Mouse (Mus musculus) MEL (cell line): Measurements from ENCODE around the gene Sox15. TPM values are rescaled to one million over a fixed set of nuclear protein-coding genes. Genes with fewer than 3 reads are reported as not detected.

Experiments used
- DNase-seq: peaks from one replicate; pipeline ENCODE4 v3.0.0; 2011; ENCODE audit warnings: low read depth, low spot score
- H3K27ac ChIP-seq: 2 replicates; pipeline ENCODE4 v1.5.1; 2012; ENCODE audit warnings: low read depth, mild to moderate bottlenecking, control low read depth, low read length, moderate library complexity; ENCODE audit not compliant: control insufficient read depth
- H3K27me3 ChIP-seq, 2 experiments: fragments of 150-350 bp in 1 of 2; sonication (generic) in 1 of 2; 2 replicates each; pipeline ENCODE4 v1.6.1; 2012; ENCODE audit warnings: low read length in 2 of 2, mild to moderate bottlenecking in 2 of 2, improper control_type of control experiment in 1 of 2, moderate library complexity in 1 of 2; ENCODE audit not compliant: insufficient read depth in 2 of 2, control insufficient read depth in 1 of 2
- H3K36me3 ChIP-seq, 2 experiments: 2 replicates each; pipeline ENCODE4 v1.6.1; 2012 to 2014; ENCODE audit warnings: low read length in 2 of 2, improper control_type of control experiment in 1 of 2, inconsistent platforms in 1 of 2, mild to moderate bottlenecking in 1 of 2; ENCODE audit not compliant: insufficient read depth in 2 of 2, control insufficient read depth in 1 of 2
- H3K4me1 ChIP-seq, 2 experiments: fragments of 150-350 bp in 1 of 2; sonication (generic) in 1 of 2; 2 replicates each; pipeline ENCODE4 v1.6.1; 2012; ENCODE audit warnings: low read length in 2 of 2, improper control_type of control experiment in 1 of 2, mild to moderate bottlenecking in 1 of 2; ENCODE audit not compliant: insufficient read depth in 2 of 2, control insufficient read depth in 1 of 2
- H3K4me3 ChIP-seq, 2 experiments: fragments of 150-350 bp in 1 of 2; sonication (generic) in 1 of 2; 2 replicates each; pipeline ENCODE4 v1.5.1; 2012; ENCODE audit warnings: low read depth in 2 of 2, low read length in 2 of 2, mild to moderate bottlenecking in 2 of 2, moderate library complexity in 2 of 2, control low read depth in 1 of 2, improper control_type of control experiment in 1 of 2; ENCODE audit not compliant: control insufficient read depth in 1 of 2, insufficient read depth in 1 of 2
- H3K79me2 ChIP-seq: 2 replicates; pipeline ENCODE4 v1.6.1; 2012; ENCODE audit warnings: mild to moderate bottlenecking, low read length, moderate library complexity; ENCODE audit not compliant: control insufficient read depth, poor library complexity, insufficient read depth
- H3K9ac ChIP-seq: 2 replicates; pipeline ENCODE4 v1.6.1; 2012; ENCODE audit warnings: low read depth, mild to moderate bottlenecking, control low read depth, low read length, moderate library complexity; ENCODE audit not compliant: control insufficient read depth, poor library complexity, severe bottlenecking
- H3K9me3 ChIP-seq: fragments of 150-350 bp; sonication (generic); replicated peaks from 2 replicates; pipeline ENCODE4 v1.6.1; 2012; ENCODE audit warnings: mild to moderate bottlenecking, low read length, improper control_type of control experiment, moderate library complexity; ENCODE audit not compliant: insufficient read depth
- BHLHE40 ChIP-seq: IDR thresholded peaks from 2 replicates; pipeline ENCODE4 v1.6.1; 2012; ENCODE audit warnings: low read depth, mild to moderate bottlenecking, inconsistent platforms, low read length, improper control_type of control experiment, borderline replicate concordance
- CHD2 ChIP-seq: IDR thresholded peaks from 2 replicates; pipeline ENCODE4 v1.6.1; 2011; ENCODE audit warnings: low read length, improper control_type of control experiment
- E2F4 ChIP-seq: IDR thresholded peaks from 2 replicates; pipeline ENCODE4 v1.6.1; 2011; ENCODE audit warnings: low read depth, low read length, improper control_type of control experiment, borderline replicate concordance
- ELF1 ChIP-seq: IDR thresholded peaks from 2 replicates; pipeline ENCODE4 v1.6.1; 2014; ENCODE audit warnings: low read depth, mild to moderate bottlenecking, inconsistent platforms, low read length, improper control_type of control experiment, moderate library complexity
- EP300 ChIP-seq, 2 experiments: IDR thresholded peaks; 2 replicates each; pipeline ENCODE4 v1.6.1; 2011; ENCODE audit warnings: improper control_type of control experiment in 2 of 2, low read length in 2 of 2, low read depth in 1 of 2, mild to moderate bottlenecking in 1 of 2
- ETS1 ChIP-seq: IDR thresholded peaks from 2 replicates; pipeline ENCODE4 v1.6.1; 2012; ENCODE audit warnings: low read depth, mild to moderate bottlenecking, inconsistent platforms, low read length, improper control_type of control experiment, moderate library complexity
- GATA1 ChIP-seq: IDR thresholded peaks from 2 replicates; pipeline ENCODE4 v1.6.1; 2011; ENCODE audit warnings: low read depth, low read length, improper control_type of control experiment
- HCFC1 ChIP-seq: IDR thresholded peaks from 2 replicates; pipeline ENCODE4 v1.6.1; 2012; ENCODE audit warnings: low read depth, mild to moderate bottlenecking, inconsistent platforms, low read length, improper control_type of control experiment, moderate library complexity
- JUND ChIP-seq: IDR thresholded peaks from 2 replicates; pipeline ENCODE4 v1.6.1; 2011; ENCODE audit warnings: low read depth, mild to moderate bottlenecking, improper control_type of control experiment, low read length
- KAT2A ChIP-seq: conservative IDR thresholded peaks from 2 replicates; pipeline ENCODE4 v1.6.1; 2012; ENCODE audit warnings: low read depth, low read length, improper control_type of control experiment, inconsistent platforms
- MAZ ChIP-seq: IDR thresholded peaks from 2 replicates; pipeline ENCODE4 v1.6.1; 2012; ENCODE audit warnings: low read depth, mild to moderate bottlenecking, inconsistent platforms, low read length, improper control_type of control experiment
- MEF2A ChIP-seq: IDR thresholded peaks from 2 replicates; pipeline ENCODE4 v1.6.1; 2014; ENCODE audit warnings: low read depth, mild to moderate bottlenecking, inconsistent platforms, low read length, improper control_type of control experiment; ENCODE audit not compliant: poor library complexity, insufficient replicate concordance, severe bottlenecking; ENCODE audit errors: extremely low read depth
- MYB ChIP-seq: IDR thresholded peaks from 2 replicates; pipeline ENCODE4 v1.6.1; 2011; ENCODE audit warnings: mild to moderate bottlenecking, low read depth, low read length, improper control_type of control experiment
- NRF1 ChIP-seq: IDR thresholded peaks from 2 replicates; pipeline ENCODE4 v1.6.1; 2014; ENCODE audit warnings: low read depth, mild to moderate bottlenecking, inconsistent platforms, low read length, improper control_type of control experiment, moderate library complexity; ENCODE audit not compliant: poor library complexity, insufficient read depth, severe bottlenecking
- POLR2A ChIP-seq, 2 experiments: IDR thresholded peaks; 2 replicates each; pipeline ENCODE4 v1.6.1; 2011 to 2012; ENCODE audit warnings: low read length in 2 of 2, mild to moderate bottlenecking in 2 of 2, control low read depth in 1 of 2, improper control_type of control experiment in 1 of 2, low read depth in 1 of 2, moderate library complexity in 1 of 2; ENCODE audit not compliant: control insufficient read depth in 1 of 2, insufficient read depth in 1 of 2, poor library complexity in 1 of 2
- SIN3A ChIP-seq: IDR thresholded peaks from 2 replicates; pipeline ENCODE4 v1.6.1; 2012; ENCODE audit warnings: low read length, improper control_type of control experiment, inconsistent platforms
- SMC3 ChIP-seq: IDR thresholded peaks from 2 replicates; pipeline ENCODE4 v1.6.1; 2011; ENCODE audit warnings: low read depth, low read length, improper control_type of control experiment
- TAL1 ChIP-seq: IDR thresholded peaks from 2 replicates; pipeline ENCODE4 v1.6.1; 2012; ENCODE audit warnings: mild to moderate bottlenecking, inconsistent platforms, low read length, moderate library complexity, mixed read lengths
- TBP ChIP-seq: IDR thresholded peaks from 2 replicates; pipeline ENCODE4 v1.8.0; 2011; ENCODE audit warnings: low read depth, low read length, improper control_type of control experiment
- UBTF ChIP-seq: IDR thresholded peaks from 2 replicates; pipeline ENCODE4 v1.6.1; 2012; ENCODE audit warnings: low read depth, mild to moderate bottlenecking, inconsistent platforms, low read length, improper control_type of control experiment, moderate library complexity, borderline replicate concordance; ENCODE audit not compliant: insufficient read depth
- USF1 ChIP-seq: IDR thresholded peaks from 2 replicates; pipeline ENCODE4 v1.6.1; 2014; ENCODE audit warnings: low read depth, mild to moderate bottlenecking, inconsistent platforms, low read length, improper control_type of control experiment, moderate library complexity
- USF2 ChIP-seq, 2 experiments: IDR thresholded peaks; 2 replicates each; pipeline ENCODE4 v1.6.1; 2011 to 2012; ENCODE audit warnings: improper control_type of control experiment in 2 of 2, low read length in 2 of 2, borderline replicate concordance in 1 of 2, inconsistent platforms in 1 of 2, low read depth in 1 of 2, mild to moderate bottlenecking in 1 of 2; ENCODE audit not compliant: insufficient read depth in 1 of 2
- ZC3H11A ChIP-seq: IDR thresholded peaks from 2 replicates; pipeline ENCODE4 v1.6.1; 2012; ENCODE audit warnings: low read depth, mild to moderate bottlenecking, inconsistent platforms, low read length, improper control_type of control experiment
- ZKSCAN1 ChIP-seq: IDR thresholded peaks from 2 replicates; pipeline ENCODE4 v1.6.1; 2012; ENCODE audit warnings: low read depth, mild to moderate bottlenecking, inconsistent platforms, low read length, improper control_type of control experiment, moderate library complexity
- ZNF384 ChIP-seq: IDR thresholded peaks from 2 replicates; pipeline ENCODE4 v1.6.1; 2012; ENCODE audit warnings: low read depth, mild to moderate bottlenecking, inconsistent platforms, low read length, improper control_type of control experiment
- polyA plus RNA-seq, 2 experiments: library from polyadenylated mRNA; stranded (reverse) in 1 of 2; unstranded in 1 of 2; fragments of >175 nt in 1 of 2; fragments of >200 nt in 1 of 2; gene quantifications; 2 replicates each; pipeline versions ENCODE4 v1.2.1 to v1.2.4; 2012; ENCODE audit warnings: low replicate concordance in 2 of 2, low read depth in 1 of 2; ENCODE audit not compliant: insufficient read length in 2 of 2, insufficient read depth in 1 of 2, missing spikeins in 1 of 2
- total RNA-seq: library from RNA; depleted of rRNA; stranded (reverse); fragments of 300-350 nt; gene quantifications from 2 replicates; pipeline ENCODE4 v1.2.3, GENCODE M21; 2012

Sox15 gene
- total and polyA plus RNA-seq, 3 experiments, result 0.11 TPM; not detected in 2

DNA sequence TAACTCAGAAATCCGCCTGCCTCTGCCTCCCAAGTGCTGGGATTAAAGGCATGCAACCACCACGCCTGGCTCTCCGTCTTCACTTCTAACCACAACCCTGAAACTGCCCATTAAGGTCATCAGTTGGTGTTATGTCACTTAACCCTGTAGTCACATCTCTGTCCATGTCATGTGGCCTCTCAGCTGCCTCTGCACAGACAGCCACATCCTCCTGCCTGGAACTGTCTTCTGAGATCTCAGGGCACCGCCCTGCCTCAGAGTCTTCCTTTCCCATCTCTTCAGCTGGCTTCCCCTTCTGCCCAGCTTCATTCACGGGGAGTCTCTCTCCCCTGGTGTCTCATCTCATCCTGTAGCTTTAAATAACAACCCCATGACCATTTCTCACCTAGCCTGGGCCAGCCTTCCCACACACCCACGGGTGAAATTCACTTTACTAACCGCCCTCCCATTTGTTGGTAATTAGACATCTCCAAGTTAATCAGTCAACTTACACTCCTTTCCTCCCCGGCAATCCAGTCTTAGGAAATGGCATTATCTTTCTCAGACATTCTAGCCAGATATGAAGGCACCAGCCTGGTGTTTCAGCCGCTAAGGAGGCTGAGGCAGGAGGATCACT is 37.2 kb downstream of the Sox15 start:
- peaks cover 0 to 6% of the 10 kb centered on the region in 2 experiments; a peak in 1 of 4 replicates for H3K4me1 ChIP-seq
- H3K79me2 ChIP-seq, result no peaks in the 10 kb centered on the region
- H3K9ac ChIP-seq, result no peak overlapping the region
- no peak overlapping the region for H3K4me3 ChIP-seq
- no peaks in the 10 kb centered on the region for H3K36me3 ChIP-seq
- TF ChIP-seq NRF1 (no peak), JUND (no peak), USF1 (no peak), POLR2A (IDR thresholded peaks at IDR 0.05; ENCODE audit: control insufficient read depth in 1 of 2, insufficient read depth in 1 of 2, low read depth in 1 of 2, low read length in 2 of 2, poor library complexity in 1 of 2) (no peak), TBP (no peak), HCFC1 (no peak), EP300 (IDR thresholded peaks at IDR 0.05; ENCODE audit: low read depth in 1 of 2, low read length in 2 of 2) (no peak), E2F4 (no peak), SMC3 (no peak), ZC3H11A (no peak), MYB (no peak), TAL1 (no peak), SIN3A (no peak), CHD2 (no peak), BHLHE40 (no peak)
- no peaks in the 10 kb centered on the region for H3K9me3 ChIP-seq
- no peaks in the 10 kb centered on the region for H3K27me3 ChIP-seq
- DNase-seq, result no peak
- no peak overlapping the region for H3K27ac ChIP-seq

DNA sequence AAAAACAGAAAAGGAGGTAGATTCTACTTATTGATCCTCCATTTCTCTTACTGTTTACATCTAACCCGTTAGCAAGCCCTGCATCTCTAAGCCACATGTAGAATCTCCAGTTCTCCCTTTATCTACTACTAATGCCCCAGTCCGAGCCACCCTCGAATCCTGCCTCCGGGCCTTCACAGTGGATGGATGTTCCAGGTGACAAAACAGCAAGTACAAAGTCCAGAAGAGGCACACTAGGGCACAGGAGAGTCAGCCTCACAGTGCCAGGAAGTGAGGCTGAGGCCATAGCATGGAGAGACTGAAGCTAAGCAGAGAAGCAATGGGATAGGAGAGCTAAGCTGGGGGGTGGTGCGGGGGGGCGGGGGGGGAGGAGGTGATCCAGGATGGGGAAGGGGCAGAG is 37.7 kb downstream of the Sox15 start:
- no peak for DNase-seq
- Histone ChIP-seq H3K4me1 (peaks cover 0 to 6% of the 10 kb centered on the region in 2 experiments; a peak in 1 of 4 replicates), H3K27me3 (no peaks in the 10 kb centered on the region), H3K9me3 (no peaks in the 10 kb centered on the region), H3K27ac (no peak overlapping the region), H3K36me3 (no peaks in the 10 kb centered on the region), H3K9ac (no peak overlapping the region), H3K4me3 (no peak overlapping the region), H3K79me2 (no peaks in the 10 kb centered on the region)
- no peak for TF ChIP-seq ELF1
- no peak for TF ChIP-seq USF1
- no peak for TF ChIP-seq ZNF384
- TF ChIP-seq UBTF, result no peak
- TF ChIP-seq GATA1, result no peak
- no peak for TF ChIP-seq SMC3
- no peak for TF ChIP-seq KAT2A
- TF ChIP-seq POLR2A (IDR thresholded peaks at IDR 0.05; ENCODE audit: control insufficient read depth in 1 of 2, insufficient read depth in 1 of 2, low read depth in 1 of 2, low read length in 2 of 2, poor library complexity in 1 of 2), result no peak
- no peak for TF ChIP-seq TAL1
- TF ChIP-seq NRF1, result no peak
- TF ChIP-seq MEF2A, result no peak
- no peak for TF ChIP-seq BHLHE40
- no peak for TF ChIP-seq ZKSCAN1
- no peak for TF ChIP-seq TBP
- TF ChIP-seq ETS1, result no peak
- TF ChIP-seq EP300 (IDR thresholded peaks at IDR 0.05; ENCODE audit: low read depth in 1 of 2, low read length in 2 of 2), result no peak
- TF ChIP-seq USF2 (IDR thresholded peaks at IDR 0.05; ENCODE audit: borderline replicate concordance in 1 of 2, insufficient read depth in 1 of 2, low read depth in 1 of 2, low read length in 2 of 2), result no peak
- no peak for TF ChIP-seq MAZ
- TF ChIP-seq CHD2, result no peak
- no peak for TF ChIP-seq ZC3H11A
